Mouse (Mus musculus) T-helper 2 cell (primary cell): Measurements from ENCODE around the gene P2ry14.
"Not testable (repeated sequence)": the region's sequence is repeated elsewhere in the genome, so short reads cannot be mapped to it uniquely, and the experiment has no call there.

Source experiments
- in situ Hi-C: fragments of 300-600 bp; cut with MboI, MseI; formaldehyde crosslinking; loops from one replicate; pipeline ENCODE4 v1.15.1; 2025; ENCODE audit warnings: high pct_unique_total_duplicates

The P2ry14 gene

GRCm38 (mm10) chr3:59111944-59112343 lies 41.5 kb downstream of the P2ry14 start:
- in situ Hi-C loops, result no loop called here

GRCm38 (mm10) chr3:59109834-59110233 lies 43.6 kb downstream of the P2ry14 start:
- in situ Hi-C loops, result not testable (repeated sequence)

DNA sequence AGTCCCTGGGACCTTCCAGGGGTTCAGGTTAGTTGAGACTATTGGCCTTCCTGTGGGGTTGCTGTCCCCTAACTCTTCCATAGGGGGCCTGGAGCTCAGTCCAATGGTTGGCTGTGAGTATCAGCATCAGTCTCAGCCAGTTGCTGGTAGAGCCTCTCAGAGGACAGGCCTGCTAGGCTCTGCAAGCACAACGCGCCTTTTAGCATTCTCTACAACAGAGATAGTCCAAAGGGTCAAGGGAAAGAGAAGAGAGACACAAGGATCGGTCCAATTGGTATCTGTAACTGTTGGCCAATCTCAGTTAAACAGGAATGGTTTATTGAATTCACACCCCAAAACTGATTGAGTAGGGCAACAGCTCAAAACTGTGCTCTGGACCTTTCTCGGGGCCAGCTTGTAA lies 46.0 kb downstream of the P2ry14 start:
- in situ Hi-C loops, result no loop called here

- in situ Hi-C loops, result no loop called here
These were observed 49.0 kb downstream of the P2ry14 start for GRCm38 (mm10) chr3:59104462-59104861.

- in situ Hi-C loops, result no loop called here
These were observed 51.3 kb downstream of the P2ry14 start for GRCm38 (mm10) chr3:59102146-59102545.

- in situ Hi-C loops, result no loop called here
These were observed 52.0 kb downstream of the P2ry14 start, which contains the start of gene Gpr171 for GRCm38 (mm10) chr3:59101218-59101986. Gene Gpr171, minus strand, starts transcription at chr3:59101821.

GRCm38 (mm10) chr3:59098540-59098939 lies 54.9 kb downstream of the P2ry14 start:
- in situ Hi-C loops, result loop anchor here (25.0 kb wide), 2 partner anchors 1014 to 1389 kb away; no protein-coding TSS in a partner anchor

- in situ Hi-C loops, result loop anchor here (25.0 kb wide), 2 partner anchors 1015 to 1390 kb away; no protein-coding TSS in a partner anchor
These were observed 56.0 kb downstream of the P2ry14 start for GRCm38 (mm10) chr3:59097421-59097820.

GRCm38 (mm10) chr3:59092702-59093101 lies 60.7 kb downstream of the P2ry14 start:
- in situ Hi-C loops, result loop anchor here (25.0 kb wide), 2 partner anchors 1020 to 1395 kb away; no protein-coding TSS in a partner anchor

DNA sequence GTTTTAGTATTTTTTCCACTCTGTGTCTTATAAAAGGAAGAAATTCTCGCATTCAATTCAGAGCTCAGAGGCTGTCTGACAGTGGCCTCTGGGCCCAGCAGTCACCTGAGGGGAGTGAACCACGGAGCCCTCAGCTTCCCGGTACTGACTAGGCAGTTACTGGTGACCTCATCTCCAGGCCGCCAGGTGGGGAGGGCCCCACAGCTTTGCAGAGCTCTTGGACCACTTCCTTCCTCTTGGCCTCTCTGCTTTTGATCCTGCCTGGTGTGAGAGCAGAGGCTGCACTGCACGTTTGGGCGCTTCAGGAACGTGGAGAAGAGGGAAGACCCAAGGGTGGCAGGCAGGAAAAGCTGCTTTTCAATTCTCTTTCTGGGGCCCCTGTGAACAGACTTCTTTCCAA lies 72.5 kb downstream of the P2ry14 start:
- in situ Hi-C loops, result loop anchor here (5.0 to 25.0 kb wide), 3 partner anchors 126 to 1406 kb away; no protein-coding TSS in a partner anchor

DNA sequence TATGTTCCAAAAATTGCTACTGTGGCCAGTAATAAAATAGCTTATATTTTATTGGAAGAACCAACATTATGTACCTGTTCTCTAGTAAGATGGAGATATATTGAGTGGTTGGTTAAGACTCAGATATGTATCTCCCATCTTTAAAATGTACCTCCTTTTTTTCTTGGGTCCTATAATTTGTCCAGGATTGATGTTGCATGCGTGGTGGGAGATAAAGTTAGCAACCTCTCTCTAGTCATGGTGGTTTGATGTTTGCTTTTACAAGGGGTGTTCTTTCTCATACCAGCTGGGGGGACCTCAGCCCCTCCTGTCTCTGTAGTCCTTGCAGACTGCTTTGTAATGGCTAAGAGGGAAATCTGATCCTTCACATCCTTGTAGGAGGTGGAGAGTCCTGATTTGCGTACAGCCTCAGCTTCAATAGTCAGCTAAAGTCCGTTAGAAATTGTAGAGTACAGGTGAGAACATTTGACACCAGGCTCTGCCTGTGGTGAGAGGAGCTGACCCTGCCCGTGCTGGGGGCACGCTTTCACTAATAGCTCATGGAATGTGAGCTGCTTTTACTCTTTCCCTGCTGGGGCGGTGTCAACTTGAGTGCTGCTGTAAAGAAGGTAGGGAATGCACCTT lies 73.0 kb downstream of the P2ry14 start:
- in situ Hi-C loops, result loop anchor here (5.0 to 25.0 kb wide), 3 partner anchors 127 to 1407 kb away; no protein-coding TSS in a partner anchor

- in situ Hi-C loops, result loop anchor here (5.0 to 25.0 kb wide), 3 partner anchors 38 to 1408 kb away; no protein-coding TSS in a partner anchor
These were observed 74.1 kb downstream of the P2ry14 start for GRCm38 (mm10) chr3:59079327-59079726.

DNA sequence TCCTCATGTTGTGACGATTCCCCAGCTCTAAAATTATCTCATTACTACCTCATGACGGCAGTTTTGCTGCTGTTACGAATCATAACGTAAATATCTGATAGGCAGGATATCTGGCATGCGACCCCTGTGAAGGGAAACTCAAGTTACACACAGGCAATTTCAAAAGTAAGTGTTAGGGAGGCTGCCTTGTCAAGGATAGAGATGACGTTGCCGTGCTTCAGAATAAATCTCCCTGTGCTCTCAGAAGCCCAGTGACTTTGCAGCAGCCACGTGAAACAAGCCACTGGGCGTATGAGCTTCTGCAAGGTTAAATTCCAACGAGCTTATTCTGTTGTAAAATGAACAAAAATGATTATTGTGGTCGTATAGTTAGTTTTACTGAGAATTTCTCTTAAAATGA lies 74.8 kb downstream of the P2ry14 start:
- in situ Hi-C loops, result loop anchor here (5.0 to 25.0 kb wide), 3 partner anchors 39 to 1409 kb away; no protein-coding TSS in a partner anchor

- in situ Hi-C loops, result loop anchor here (5.0 to 25.0 kb wide), 3 partner anchors 40 to 1410 kb away; no protein-coding TSS in a partner anchor
These were observed 76.1 kb downstream of the P2ry14 start for GRCm38 (mm10) chr3:59077278-59077677.

- in situ Hi-C loops, result loop anchor here (10.0 kb wide), 1 partner anchor 84 kb away; no protein-coding TSS in a partner anchor
These were observed 84.3 kb downstream of the P2ry14 start for GRCm38 (mm10) chr3:59069071-59069470.

- in situ Hi-C loops, result loop anchor here (10.0 kb wide), 1 partner anchor 82 kb away; no protein-coding TSS in a partner anchor
These were observed 86.7 kb downstream of the P2ry14 start for GRCm38 (mm10) chr3:59066558-59067294.

- in situ Hi-C loops, result loop anchor here (10.0 kb wide), 1 partner anchor 81 kb away; no protein-coding TSS in a partner anchor
These were observed 87.5 kb downstream of the P2ry14 start for GRCm38 (mm10) chr3:59065937-59066336.
